ENCODE assay signal across 12 mouse cellular contexts in the genomic region with DNA sequence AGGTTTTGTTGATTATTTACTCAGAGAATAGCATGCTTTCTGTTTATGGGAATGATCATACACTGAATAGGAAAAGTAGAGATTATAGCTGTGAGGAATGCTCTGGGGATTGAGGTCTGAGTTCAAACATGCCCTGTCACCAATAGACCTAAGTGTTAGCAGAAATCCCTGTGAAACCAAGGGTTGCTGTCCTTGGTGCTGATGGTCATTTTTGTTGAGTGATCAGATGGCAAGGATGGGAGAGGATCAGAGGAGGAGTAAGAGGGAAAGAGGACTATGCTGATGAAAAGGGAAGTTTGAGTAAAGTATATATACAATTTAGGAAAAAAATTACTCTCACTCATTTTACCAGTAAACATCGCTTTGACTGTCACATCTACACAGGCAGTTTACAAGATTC.
DNase-seq lines count a peak whose midpoint lies in the region; ATAC-seq and TF ChIP-seq lines count a peak whose summit lies in the region.
"Had no signal": no experiment of that assay in that cellular context is flagged by ENCODE, and none has a peak within 500 bp of the region (broad histone marks: within the 10 kb centered on the region; RNA-seq: fewer than 3 reads in every experiment).

No protein-coding gene starts in this region.

- DNase-seq in kidney, postnatal 4 days = peak; percentile 38 to 55
- DNase-seq in ES-E14 (ENCODE audit: low read depth, low spot score) = peak; percentile 49
- DNase-seq in adipocyte (ENCODE audit: low spot score) = peak; percentile 19
- peak; percentile 66 for DNase-seq in limb, embryonic 10.5 days (ENCODE audit: low spot score)
- no peak for DNase-seq in gastrocnemius, adult 8-10 months (ENCODE audit: low spot score in 2 of 2)
- no peak for DNase-seq in gastrocnemius, postnatal 14 days

- no peak overlapping the region for H3K4me3 ChIP-seq in kidney, embryonic 15.5 days (replicated peaks)
- H3K4me3 ChIP-seq in ES-E14 (ENCODE audit: insufficient read depth in 1 of 2, low read depth in 1 of 2, low read length in 2 of 2, poor library complexity in 1 of 2, severe bottlenecking in 1 of 2) = no peak overlapping the region
- H3K4me3 ChIP-seq in limb, embryonic 10.5 days = no peak overlapping the region
- H3K4me3 ChIP-seq: embryonic facial prominence, embryonic 13.5 days; heart, embryonic 12.5 days; liver, embryonic 15.5 days; midbrain, embryonic 13.5 days had no signal

- ATAC-seq in kidney, embryonic 15.5 days (replicated peaks; ENCODE audit: low FRiP score) = no peak
- ATAC-seq in activated CD4-positive, CD25-positive, alpha-beta regulatory T cell, adult 4 months = no peak
- ATAC-seq: midbrain, embryonic 13.5 days had no signal

- no peaks in the 10 kb centered on the region for H3K9me3 ChIP-seq in kidney, embryonic 15.5 days (replicated peaks)
- no peaks in the 10 kb centered on the region for H3K9me3 ChIP-seq in ES-E14 (ENCODE audit: control insufficient read depth, insufficient read depth, low read depth, low read length)
- no peaks in the 10 kb centered on the region for H3K9me3 ChIP-seq in limb, embryonic 10.5 days (replicated peaks)
- H3K9me3 ChIP-seq: embryonic facial prominence, embryonic 13.5 days; heart, embryonic 12.5 days; liver, embryonic 15.5 days; midbrain, embryonic 13.5 days had no signal

- no peak overlapping the region for H3K4me2 ChIP-seq in kidney, embryonic 15.5 days
- H3K4me2 ChIP-seq: embryonic facial prominence, embryonic 13.5 days; heart, embryonic 12.5 days; liver, embryonic 15.5 days; midbrain, embryonic 13.5 days had no signal

- 61% methylated on average over 1 of the region's 1 CpGs for WGBS in kidney, embryonic 15.5 days
- WGBS in limb, embryonic 10.5 days = 65% methylated on average over 1 of the region's 1 CpGs

- H3K36me3 ChIP-seq in kidney, embryonic 15.5 days = no peaks in the 10 kb centered on the region
- no peaks in the 10 kb centered on the region for H3K36me3 ChIP-seq in ES-E14 (ENCODE audit: control insufficient read depth, insufficient read depth, low read length, poor library complexity, severe bottlenecking)
- H3K36me3 ChIP-seq in limb, embryonic 10.5 days = no peaks in the 10 kb centered on the region
- H3K36me3 ChIP-seq: embryonic facial prominence, embryonic 13.5 days; heart, embryonic 12.5 days; liver, embryonic 15.5 days; midbrain, embryonic 13.5 days had no signal

- H3K27me3 ChIP-seq in kidney, embryonic 15.5 days = no peaks in the 10 kb centered on the region
- no peaks in the 10 kb centered on the region for H3K27me3 ChIP-seq in limb, embryonic 10.5 days (ENCODE audit: low read depth, poor library complexity, severe bottlenecking)
- H3K27me3 ChIP-seq: embryonic facial prominence, embryonic 13.5 days; heart, embryonic 12.5 days; liver, embryonic 15.5 days; midbrain, embryonic 13.5 days had no signal

- in situ Hi-C loops in ES-E14 (cut with MboI; ENCODE audit: low sequenced_read_pairs in 2 of 2, unreplicated experiment in 2 of 2) = no loop called here

- intact Hi-C loops in gastrocnemius, postnatal 14 days (cut with DNase I; ENCODE audit: low total_unique reads) = no loop called here

- no peaks in the 10 kb centered on the region for H3K4me1 ChIP-seq in kidney, embryonic 15.5 days
- H3K4me1 ChIP-seq in ES-E14 (ENCODE audit: control insufficient read depth in 2 of 2, insufficient read depth in 2 of 2, low read length in 2 of 2, poor library complexity in 1 of 2) = no peaks in the 10 kb centered on the region
- H3K4me1 ChIP-seq in limb, embryonic 10.5 days = no peaks in the 10 kb centered on the region
- H3K4me1 ChIP-seq: embryonic facial prominence, embryonic 13.5 days; heart, embryonic 12.5 days; liver, embryonic 15.5 days; midbrain, embryonic 13.5 days had no signal

- no peak overlapping the region for H3K9ac ChIP-seq in kidney, embryonic 15.5 days
- no peak overlapping the region for H3K9ac ChIP-seq in ES-E14 (ENCODE audit: insufficient read depth, low read depth, low read length, poor library complexity, severe bottlenecking)
- H3K9ac ChIP-seq: embryonic facial prominence, embryonic 13.5 days; heart, embryonic 12.5 days; liver, embryonic 15.5 days; midbrain, embryonic 13.5 days had no signal

- no peak overlapping the region for H3K27ac ChIP-seq in kidney, embryonic 15.5 days
- H3K27ac ChIP-seq in ES-E14 (ENCODE audit: insufficient read depth, low read depth, low read length, poor library complexity, severe bottlenecking) = no peak overlapping the region
- H3K27ac ChIP-seq in limb, embryonic 10.5 days = no peak overlapping the region
- H3K27ac ChIP-seq: embryonic facial prominence, embryonic 13.5 days; liver, embryonic 15.5 days; midbrain, embryonic 13.5 days had no signal

TF ChIP-seq in ES-E14, 5 proteins besides CTCF, POLR2A, EP300 and RAD21:
- TF ChIP-seq ZC3H11A (IDR thresholded peaks at IDR 0.05; ENCODE audit: borderline replicate concordance, low read depth, low read length) (no peak), MAFK (IDR thresholded peaks at IDR 0.05; ENCODE audit: insufficient read depth, low read depth, low read length) (no peak)

Comparison
In these comparisons a context has a peak if more than half of its experiments do, and no peak if none do; other contexts are left out.
1. DNase-seq: peak in kidney, postnatal 4 days (2 of 2), ES-E14 (single experiment), adipocyte (single experiment) and limb, embryonic 10.5 days (single experiment); none in gastrocnemius, adult 8-10 months (0 of 2) and gastrocnemius, postnatal 14 days (single experiment).